Mouse (Mus musculus): ENCODE results near the gene Brs3.

Brs3 gene

GRCm38 (mm10) chrX:57042774-57043173 lies at the start of gene Brs3:
Gene Brs3, plus strand, starts transcription at chrX:57043074.
- in situ Hi-C loops (cut with MboI; ENCODE audit: low pct_unique_long_range_greater_than_20kb in 1 of 2, low sequenced_read_pairs in 2 of 2, unreplicated experiment in 1 of 2), result no loop called here

GRCm38 (mm10) chrX:57012891-57013290 lies 30.0 kb upstream of the Brs3 start:
- in situ Hi-C loops (cut with MboI; ENCODE audit: low pct_unique_long_range_greater_than_20kb in 1 of 2, low sequenced_read_pairs in 2 of 2, unreplicated experiment in 1 of 2), result no loop called here

- in situ Hi-C loops (cut with MboI; ENCODE audit: low pct_unique_long_range_greater_than_20kb in 1 of 2, low sequenced_read_pairs in 2 of 2, unreplicated experiment in 1 of 2), result no loop called here
Observed at GRCm38 (mm10) chrX:57043869-57044268, 995 bp downstream of the Brs3 start.

GRCm38 (mm10) chrX:57052848-57053173 lies 9.9 kb downstream of the Brs3 start:
- in situ Hi-C loops (cut with MboI; ENCODE audit: low pct_unique_long_range_greater_than_20kb in 1 of 2, low sequenced_read_pairs in 2 of 2, unreplicated experiment in 1 of 2), result no loop called here

- in situ Hi-C loops (cut with MboI; ENCODE audit: low pct_unique_long_range_greater_than_20kb in 1 of 2, low sequenced_read_pairs in 2 of 2, unreplicated experiment in 1 of 2), result no loop called here
Observed at GRCm38 (mm10) chrX:57053174-57053992, 10.5 kb downstream of the Brs3 start, which contains the start of gene Htatsf1. Gene Htatsf1, plus strand, starts transcription at chrX:57053583.

GRCm38 (mm10) chrX:57053993-57054385 lies 11.1 kb downstream of the Brs3 start:
- in situ Hi-C loops (cut with MboI; ENCODE audit: low pct_unique_long_range_greater_than_20kb in 1 of 2, low sequenced_read_pairs in 2 of 2, unreplicated experiment in 1 of 2), result no loop called here

GRCm38 (mm10) chrX:57081496-57081895 lies 38.6 kb downstream of the Brs3 start:
- in situ Hi-C loops (cut with MboI; ENCODE audit: low pct_unique_long_range_greater_than_20kb in 1 of 2, low sequenced_read_pairs in 2 of 2, unreplicated experiment in 1 of 2), result no loop called here

- in situ Hi-C loops (cut with MboI; ENCODE audit: low pct_unique_long_range_greater_than_20kb in 1 of 2, low sequenced_read_pairs in 2 of 2, unreplicated experiment in 1 of 2), result no loop called here
Observed at GRCm38 (mm10) chrX:57087806-57088205, 44.9 kb downstream of the Brs3 start, which contains the start of gene Vgll1. Gene Vgll1, plus strand, starts transcription at chrX:57088106.

All from mouse embryonic stem cell (cell line).